Mouse (Mus musculus) bone marrow, adult 2 months (tissue): ENCODE results near the gene Gm498.

ENCODE experiments used
- CTCF ChIP-seq: fragments of 200-500 bp; IDR thresholded peaks from 2 replicates; pipeline ENCODE4 v1.5.1; 2011; ENCODE audit warnings: low read length, control low read depth; ENCODE audit not compliant: control insufficient read depth, insufficient read depth
- POLR2A ChIP-seq: fragments of 200-500 bp; IDR thresholded peaks from 2 replicates; pipeline ENCODE4 v1.6.1; 2011; ENCODE audit warnings: low read depth, mild to moderate bottlenecking, control low read depth, low read length, borderline replicate concordance; ENCODE audit not compliant: control insufficient read depth

- TF ChIP-seq POLR2A (no peak), CTCF (no peak)
These were observed 25.7 kb downstream of the Gm498 start for GRCm38 (mm10) chr7:143892361-143892760.
